Mouse (Mus musculus): Measurements from ENCODE around the gene Pdss2.
A peak's percentile ranks its signal among the peaks of the same experiment; 100 is the strongest.

The Pdss2 gene

GRCm38 (mm10) chr10:43480227-43480849 lies 259.1 kb downstream of the Pdss2 start:
- ATAC-seq (ENCODE audit: low TSS enrichment), result no peak

GRCm38 (mm10) chr10:43481179-43481578 lies 259.9 kb downstream of the Pdss2 start:
- ATAC-seq (ENCODE audit: low TSS enrichment), result no peak

- ATAC-seq (ENCODE audit: low TSS enrichment), result no peak
Measured at GRCm38 (mm10) chr10:43482021-43482420, 260.7 kb downstream of the Pdss2 start.

GRCm38 (mm10) chr10:43483426-43483995 lies 262.2 kb downstream of the Pdss2 start:
- ATAC-seq (ENCODE audit: low TSS enrichment), result no peak

- ATAC-seq (ENCODE audit: low TSS enrichment), result no peak
Measured at GRCm38 (mm10) chr10:43485751-43486268, 264.5 kb downstream of the Pdss2 start.

GRCm38 (mm10) chr10:43487441-43488010 lies 266.2 kb downstream of the Pdss2 start:
- no peak for ATAC-seq (ENCODE audit: low TSS enrichment)

GRCm38 (mm10) chr10:43488258-43488657 lies 267.0 kb downstream of the Pdss2 start:
- no peak for ATAC-seq (ENCODE audit: low TSS enrichment)

- ATAC-seq (ENCODE audit: low TSS enrichment), result no peak
Measured at GRCm38 (mm10) chr10:43489139-43489538, 267.9 kb downstream of the Pdss2 start.

GRCm38 (mm10) chr10:43489550-43489949 lies 268.3 kb downstream of the Pdss2 start:
- ATAC-seq (ENCODE audit: low TSS enrichment), result no peak

- no peak for ATAC-seq (ENCODE audit: low TSS enrichment)
Measured at GRCm38 (mm10) chr10:43490034-43490433, 268.7 kb downstream of the Pdss2 start.

GRCm38 (mm10) chr10:43490846-43491245 lies 269.6 kb downstream of the Pdss2 start:
- ATAC-seq (ENCODE audit: low TSS enrichment), result no peak

- peak; percentile 70 for ATAC-seq (ENCODE audit: low TSS enrichment)
Measured at GRCm38 (mm10) chr10:43502599-43502998, 281.3 kb downstream of the Pdss2 start.

- no peak for ATAC-seq (ENCODE audit: low TSS enrichment)
Measured at GRCm38 (mm10) chr10:43504291-43504690, 283.0 kb downstream of the Pdss2 start.

- ATAC-seq (ENCODE audit: low TSS enrichment), result no peak
Measured at GRCm38 (mm10) chr10:43507051-43507450, 285.8 kb downstream of the Pdss2 start.

- no peak for ATAC-seq (ENCODE audit: low TSS enrichment)
Measured at GRCm38 (mm10) chr10:43509228-43509627, 287.9 kb downstream of the Pdss2 start.

GRCm38 (mm10) chr10:43512976-43513375 lies 291.7 kb downstream of the Pdss2 start:
- ATAC-seq (ENCODE audit: low TSS enrichment), result no peak
